20 mouse cellular contexts compared by ENCODE assay signal in the genomic region with DNA sequence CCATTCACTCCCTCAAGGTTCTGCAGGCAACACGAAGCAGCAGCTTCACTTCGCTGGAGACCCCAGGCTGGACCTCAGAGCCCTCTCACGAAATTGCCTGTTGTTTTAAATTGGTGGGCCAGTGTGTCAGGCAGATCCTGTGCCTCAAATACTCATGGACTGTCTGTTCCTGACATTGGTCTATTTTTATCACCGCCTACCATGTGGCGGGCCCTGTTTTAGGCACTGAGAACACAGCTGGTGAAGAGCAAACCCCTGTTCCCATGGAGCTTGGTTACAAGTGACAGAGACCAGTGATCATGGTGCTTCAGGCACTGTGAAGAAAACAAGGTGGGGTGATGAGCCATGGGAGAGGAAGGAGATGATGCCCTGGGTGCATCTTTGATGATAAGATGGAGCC.
A peak's percentile ranks its signal among the peaks of the same experiment; 100 is the strongest.
DNase-seq lines count a peak whose midpoint lies in the region; ATAC-seq lines count a peak whose summit lies in the region.
"Had no signal": no experiment of that assay in that cellular context is flagged by ENCODE, and none has a peak within 500 bp of the region (broad histone marks: within the 10 kb centered on the region; RNA-seq: fewer than 3 reads in every experiment).

No protein-coding gene starts in this region.

- no peak overlapping the region for H3K27ac ChIP-seq in kidney, embryonic 15.5 days
- H3K27ac ChIP-seq: embryonic facial prominence, embryonic 15.5 days; forebrain, embryonic 12.5 days; hindbrain, embryonic 13.5 days; liver, embryonic 12.5 days had no signal

- peak; percentile 63 for DNase-seq in layer of hippocampus, adult 11-12 months (ENCODE audit: low spot score)
- DNase-seq in layer of hippocampus, postnatal 10 days (ENCODE audit: low spot score in 2 of 2) = no peak
- DNase-seq in brain, adult 2 months (ENCODE audit: low read depth, low spot score) = peak; percentile 75
- peak; percentile 55 to 65 for DNase-seq in frontal cortex, postnatal 36 days (ENCODE audit: low spot score in 2 of 2)
- peak; percentile 82 for DNase-seq in layer of hippocampus, adult 9-11 months
- no peak for DNase-seq in urinary bladder, postnatal 36 days (ENCODE audit: low spot score in 2 of 2)
- DNase-seq: adrenal gland, postnatal 25 days; cerebellum, postnatal 36 days; gastrocnemius, postnatal 25 days; kidney, adult 2 months; retina, postnatal 1 day; thymus, adult 18-20 months had no signal

- H3K36me3 ChIP-seq in kidney, embryonic 15.5 days = 0 out of 2 replicates have a peak, but pooled peaks cover 3% of the 10 kb centered on the region
- H3K36me3 ChIP-seq: embryonic facial prominence, embryonic 15.5 days; forebrain, embryonic 12.5 days; liver, embryonic 12.5 days had no signal

- no peak overlapping the region for H3K4me3 ChIP-seq in kidney, embryonic 15.5 days (replicated peaks)
- H3K4me3 ChIP-seq: embryonic facial prominence, embryonic 15.5 days; forebrain, embryonic 12.5 days; hindbrain, embryonic 13.5 days; liver, embryonic 12.5 days; megakaryocyte, embryonic 14.5 days had no signal

- no peaks in the 10 kb centered on the region for H3K27me3 ChIP-seq in kidney, embryonic 15.5 days
- H3K27me3 ChIP-seq: embryonic facial prominence, embryonic 15.5 days; forebrain, embryonic 12.5 days; hindbrain, embryonic 13.5 days; liver, embryonic 12.5 days had no signal

- no peak for ATAC-seq in kidney, embryonic 15.5 days (replicated peaks; ENCODE audit: low FRiP score)
- ATAC-seq: CD4-positive, CD25-positive, alpha-beta regulatory T cell, adult 4 months; liver, embryonic 12.5 days; lung, postnatal 0 days had no signal

- H3K4me1 ChIP-seq in kidney, embryonic 15.5 days = no peaks in the 10 kb centered on the region
- H3K4me1 ChIP-seq: embryonic facial prominence, embryonic 15.5 days; forebrain, embryonic 12.5 days; hindbrain, embryonic 13.5 days; liver, embryonic 12.5 days; megakaryocyte, embryonic 14.5 days had no signal

- H3K9me3 ChIP-seq in kidney, embryonic 15.5 days (replicated peaks) = no peaks in the 10 kb centered on the region
- H3K9me3 ChIP-seq: embryonic facial prominence, embryonic 15.5 days; hindbrain, embryonic 13.5 days; liver, embryonic 12.5 days had no signal

- no peak overlapping the region for H3K9ac ChIP-seq in kidney, embryonic 15.5 days
- H3K9ac ChIP-seq: embryonic facial prominence, embryonic 15.5 days; forebrain, embryonic 12.5 days; hindbrain, embryonic 13.5 days; liver, embryonic 12.5 days had no signal

- 90% methylated on average over 5 of the region's 5 CpGs for WGBS in kidney, embryonic 15.5 days

- no peak overlapping the region for H3K4me2 ChIP-seq in kidney, embryonic 15.5 days
- H3K4me2 ChIP-seq: embryonic facial prominence, embryonic 15.5 days; forebrain, embryonic 12.5 days; hindbrain, embryonic 13.5 days; liver, embryonic 12.5 days had no signal

Comparison
In these comparisons a context has a peak if more than half of its experiments do, and no peak if none do; other contexts are left out.
1. DNase-seq: peak in layer of hippocampus, adult 11-12 months (single experiment), brain, adult 2 months (single experiment), frontal cortex, postnatal 36 days (2 of 2) and layer of hippocampus, adult 9-11 months (single experiment); none in layer of hippocampus, postnatal 10 days (0 of 2) and urinary bladder, postnatal 36 days (0 of 2).